Comparison of ENCODE assay signal across 8 mouse cellular contexts in genomic region chr6:92941756-92942420, GRCm38 (mm10). TPM values are rescaled to one million over a fixed set of nuclear protein-coding genes. Genes with fewer than 3 reads are reported as not detected.
A peak's percentile ranks its signal among the peaks of the same experiment; 100 is the strongest.
DNase-seq lines count a peak whose midpoint lies in the region; ATAC-seq and TF ChIP-seq lines count a peak whose summit lies in the region.

No protein-coding gene starts in this region.

- peak overlapping the region; percentile 88 for H3K4me2 ChIP-seq in kidney, embryonic 14.5 days (replicated peaks; ENCODE audit: low read depth, low read length)
- H3K4me2 ChIP-seq in stomach, embryonic 16.5 days (ENCODE audit: low read depth, low read length): peak overlapping the region; percentile 74

- no peak for TF ChIP-seq CTCF in E14TG2a.4 (conservative IDR thresholded peaks at IDR 0.05; ENCODE audit: low read length)

- WGBS in heart, embryonic 10.5 days: under 1% methylated on average over 30 of the region's 30 CpGs
- WGBS in kidney, embryonic 14.5 days: under 1% methylated on average over 30 of the region's 30 CpGs
- under 1% methylated on average over 30 of the region's 30 CpGs for WGBS in stomach, embryonic 16.5 days

- H3K4me1 ChIP-seq in E14TG2a.4 (replicated peaks; ENCODE audit: low read depth, low read length): peaks cover 46% of the 10 kb centered on the region
- peaks cover 30% of the 10 kb centered on the region for H3K4me1 ChIP-seq in heart, embryonic 10.5 days
- peaks cover 6% of the 10 kb centered on the region for H3K4me1 ChIP-seq in kidney, embryonic 14.5 days (ENCODE audit: control insufficient read depth, insufficient read depth, low read length)
- H3K4me1 ChIP-seq in stomach, embryonic 16.5 days (ENCODE audit: control insufficient read depth, insufficient read depth, low read length): peaks cover 12% of the 10 kb centered on the region

- H3K4me3 ChIP-seq in E14TG2a.4 (replicated peaks; ENCODE audit: low read length): peak overlapping the region; percentile 84
- H3K4me3 ChIP-seq in heart, embryonic 10.5 days: peak overlapping the region; percentile 76
- H3K4me3 ChIP-seq in kidney, embryonic 14.5 days (ENCODE audit: low read length): peak overlapping the region; percentile 70
- peak overlapping the region; percentile 70 for H3K4me3 ChIP-seq in stomach, embryonic 16.5 days (replicated peaks; ENCODE audit: low read length)

- peak; percentile 24 to 33 for DNase-seq in adrenal gland, postnatal 36 days
- DNase-seq in heart, embryonic 10.5 days (ENCODE audit: low spot score): no peak
- DNase-seq in lung, postnatal 14 days: peak; percentile 24
- no peak for DNase-seq in thymus, adult 18-20 months

- no peaks in the 10 kb centered on the region for H3K9me3 ChIP-seq in E14TG2a.4 (ENCODE audit: low read length)
- no peaks in the 10 kb centered on the region for H3K9me3 ChIP-seq in heart, embryonic 10.5 days
- no peaks in the 10 kb centered on the region for H3K9me3 ChIP-seq in kidney, embryonic 14.5 days (ENCODE audit: control insufficient read depth, low read length)
- H3K9me3 ChIP-seq in stomach, embryonic 16.5 days (replicated peaks; ENCODE audit: control insufficient read depth, low read length): no peaks in the 10 kb centered on the region

- peak overlapping the region; percentile 74 for H3K9ac ChIP-seq in kidney, embryonic 14.5 days (ENCODE audit: low read depth, low read length)
- H3K9ac ChIP-seq in stomach, embryonic 16.5 days (ENCODE audit: low read length): peak overlapping the region; percentile 82

- H3K27ac ChIP-seq in heart, embryonic 10.5 days: peak overlapping the region; percentile 92
- H3K27ac ChIP-seq in kidney, embryonic 14.5 days (ENCODE audit: low read depth, low read length): peak overlapping the region; percentile 90
- H3K27ac ChIP-seq in stomach, embryonic 16.5 days (ENCODE audit: low read length): peak overlapping the region; percentile 88

- no peaks in the 10 kb centered on the region for H3K36me3 ChIP-seq in E14TG2a.4 (ENCODE audit: insufficient read depth, low read length)
- H3K36me3 ChIP-seq in heart, embryonic 10.5 days: peaks cover 10% of the 10 kb centered on the region
- peaks cover 18% of the 10 kb centered on the region for H3K36me3 ChIP-seq in kidney, embryonic 14.5 days (ENCODE audit: control insufficient read depth, insufficient read depth, low read length)
- no peaks in the 10 kb centered on the region for H3K36me3 ChIP-seq in stomach, embryonic 16.5 days (ENCODE audit: control insufficient read depth, insufficient read depth, low read length)

- H3K27me3 ChIP-seq in E14TG2a.4 (ENCODE audit: insufficient read depth, low read length): peaks cover 46% of the 10 kb centered on the region
- peaks cover 13% of the 10 kb centered on the region; the same call in 1 of the 2 replicates for H3K27me3 ChIP-seq in heart, embryonic 10.5 days (ENCODE audit: insufficient read depth, poor library complexity, severe bottlenecking)
- no peaks in the 10 kb centered on the region for H3K27me3 ChIP-seq in kidney, embryonic 14.5 days (ENCODE audit: control insufficient read depth, insufficient read depth, low read length)
- H3K27me3 ChIP-seq in stomach, embryonic 16.5 days (ENCODE audit: control insufficient read depth, insufficient read depth, low read length): peaks cover 6% of the 10 kb centered on the region; the same call in 1 of the 2 replicates

- ATAC-seq in kidney, embryonic 14.5 days (ENCODE audit: low FRiP score, low TSS enrichment): no peak; the same call in 1 of the 2 replicates
- ATAC-seq in stomach, embryonic 16.5 days (ENCODE audit: insufficient read depth, low FRiP score): no peak
- no peak for ATAC-seq in monocyte, adult 5-6 weeks (replicated peaks; ENCODE audit: insufficient number of reproducible peaks, low FRiP score, low TSS enrichment, poor library complexity, severe bottlenecking)

RNA-seq across cellular contexts. Expression of gene Adamts9, which starts 1.4 kb away (rescaled TPM):
- 10 to 100 TPM; 25.7 to 60.8 TPM for total RNA-seq in adrenal gland, postnatal 36 days (2021)
- 6.1 and 9.7 TPM in 2 replicates for polyA plus RNA-seq in heart, embryonic 10.5 days (2016; fragmentation: Nextera tagmentation; extraction: Ambion mirVana)
- 19.9 and 20.7 TPM in 2 replicates for polyA plus RNA-seq in kidney, embryonic 14.5 days (2014; fragmentation: Nextera tagmentation; extraction: Ambion mirVana)
- 17.6 and 22.8 TPM in 2 replicates for polyA plus RNA-seq in stomach, embryonic 16.5 days (2015; fragmentation: Nextera tagmentation; extraction: Ambion mirVana)
- 0.10 to 0.29 TPM in 2 of 3 replicates, not detected in the other for total RNA-seq in monocyte, adult 5-6 weeks (2017)

Comparison
In these comparisons a context has a peak if more than half of its experiments do, and no peak if none do; other contexts are left out.
1. DNase-seq: peak in adrenal gland, postnatal 36 days (2 of 2) and lung, postnatal 14 days (single experiment); none in heart, embryonic 10.5 days (single experiment) and thymus, adult 18-20 months (0 of 2).
2. Peak in every context shown above with its lines, with median percentiles within 50 percentile points of each other: H3K4me3 ChIP-seq and H3K27ac ChIP-seq.